Mouse (Mus musculus) neural tube, embryonic 12.5 days (tissue): ENCODE data around the gene Hoxc13. TPM values are rescaled to one million over a fixed set of nuclear protein-coding genes. Genes with fewer than 3 reads are reported as not detected.
A peak's percentile ranks its signal among the peaks of the same experiment; 100 is the strongest.

ENCODE experiments used
- ATAC-seq: fragments of 200-750 bp; cut with Nextera tagmentation; 2 replicates; pipeline ENCODE4 v1.8.0; 2017; ENCODE audit warnings: low read depth, mild to moderate bottlenecking, moderate TSS enrichment, moderate library complexity; ENCODE audit not compliant: low FRiP score
- H3K27ac ChIP-seq: fragments of 300-500 bp; sonication (generic); 2 replicates; pipeline ENCODE4 v1.5.1; 2016
- H3K27me3 ChIP-seq: fragments of 300-500 bp; sonication (generic); replicated peaks from 2 replicates; pipeline ENCODE4 v1.6.1; 2016; ENCODE audit warnings: mild to moderate bottlenecking
- H3K36me3 ChIP-seq: fragments of 300-500 bp; sonication (generic); 2 replicates; pipeline ENCODE4 v1.6.1; 2016; ENCODE audit warnings: mild to moderate bottlenecking
- H3K4me1 ChIP-seq: fragments of 300-500 bp; sonication (generic); 2 replicates; pipeline ENCODE4 v1.6.1; 2016
- H3K4me2 ChIP-seq: fragments of 300-500 bp; sonication (generic); replicated peaks from 2 replicates; pipeline ENCODE4 v1.6.1; 2016; ENCODE audit warnings: mild to moderate bottlenecking
- H3K4me3 ChIP-seq: fragments of 300-500 bp; sonication (generic); 2 replicates; pipeline ENCODE4 v1.5.1; 2016
- H3K9ac ChIP-seq: fragments of 300-500 bp; sonication (generic); 2 replicates; pipeline ENCODE4 v1.6.1; 2016; ENCODE audit warnings: mild to moderate bottlenecking
- H3K9me3 ChIP-seq: fragments of 300-500 bp; sonication (generic); 2 replicates; pipeline ENCODE4 v1.6.1; 2016; ENCODE audit warnings: mild to moderate bottlenecking
- WGBS: fragments of 180-500 bp; shearing (Covaris S2); methylation state at CpG from one replicate; pipeline ENCODE4 v1.1.7; 2016; 5-methylcytosine and 5-hydroxymethylcytosine counted together
- polyA plus RNA-seq: library from polyadenylated mRNA; unstranded; fragments of >200 nt; fragmentation: Nextera tagmentation; extraction: Ambion mirVana; gene quantifications from 2 replicates; pipeline ENCODE4 v1.2.1, GENCODE M21; 2016

Hoxc13 gene
- 6.5 and 17.7 TPM in 2 replicates for polyA plus RNA-seq

DNA sequence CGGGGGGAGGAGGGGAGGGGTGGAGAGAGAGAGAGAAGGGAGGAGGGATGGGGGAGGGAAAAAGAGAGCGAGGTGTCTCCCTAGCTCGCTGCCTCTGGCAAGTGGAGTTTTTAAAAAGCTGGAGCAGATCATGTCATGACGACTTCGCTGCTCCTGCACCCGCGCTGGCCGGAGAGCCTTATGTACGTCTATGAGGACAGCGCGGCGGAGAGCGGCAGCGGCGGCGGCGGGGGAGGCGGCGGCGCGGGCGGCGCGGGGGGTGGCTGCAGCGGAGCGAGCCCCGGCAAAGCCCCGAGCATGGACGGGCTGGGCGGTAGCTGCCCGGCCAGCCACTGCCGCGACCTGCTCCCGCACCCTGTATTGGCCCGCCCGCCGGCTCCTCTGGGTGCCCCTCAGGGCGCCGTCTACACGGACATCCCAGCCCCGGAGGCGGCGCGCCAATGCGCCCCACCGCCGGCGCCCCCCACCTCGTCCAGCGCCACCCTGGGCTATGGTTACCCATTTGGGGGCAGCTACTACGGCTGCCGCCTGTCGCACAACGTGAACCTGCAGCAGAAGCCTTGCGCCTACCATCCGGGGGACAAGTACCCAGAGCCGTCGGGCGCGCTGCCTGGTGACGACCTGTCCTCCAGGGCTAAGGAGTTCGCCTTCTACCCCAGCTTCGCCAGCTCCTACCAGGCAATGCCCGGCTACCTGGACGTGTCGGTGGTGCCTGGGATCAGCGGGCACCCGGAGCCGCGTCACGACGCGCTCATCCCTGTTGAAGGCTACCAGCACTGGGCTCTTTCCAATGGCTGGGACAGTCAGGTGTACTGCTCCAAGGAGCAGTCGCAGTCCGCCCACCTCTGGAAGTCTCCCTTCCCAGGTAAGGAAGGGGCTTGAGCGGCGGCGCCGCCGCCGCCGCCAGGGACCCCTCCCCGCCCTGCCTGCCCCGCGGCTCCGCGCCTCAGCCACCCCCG, at the start of gene Hoxc13:
TSS of gene Hoxc13 (plus strand) at position 51 of the 959 bp plus-strand sequence.
- H3K9me3 ChIP-seq = no peaks in the 10 kb centered on the region
- 1% methylated on average over 78 of the region's 88 CpGs for WGBS
- peak; percentile 57 for ATAC-seq
- peak within 1 kb of the TSS; percentile 36 for H3K4me3 ChIP-seq
- peaks cover 96% of the 10 kb centered on the region for H3K27me3 ChIP-seq
- H3K9ac ChIP-seq = peak within 1 kb of the TSS; percentile 55
- no peak within 1 kb of the TSS for H3K27ac ChIP-seq
- H3K36me3 ChIP-seq = no peaks in the 10 kb centered on the region
- peak within 1 kb of the TSS; percentile 53 for H3K4me2 ChIP-seq
- peaks cover 12% of the 10 kb centered on the region; the same call in 1 of the 2 replicates for H3K4me1 ChIP-seq

DNA sequence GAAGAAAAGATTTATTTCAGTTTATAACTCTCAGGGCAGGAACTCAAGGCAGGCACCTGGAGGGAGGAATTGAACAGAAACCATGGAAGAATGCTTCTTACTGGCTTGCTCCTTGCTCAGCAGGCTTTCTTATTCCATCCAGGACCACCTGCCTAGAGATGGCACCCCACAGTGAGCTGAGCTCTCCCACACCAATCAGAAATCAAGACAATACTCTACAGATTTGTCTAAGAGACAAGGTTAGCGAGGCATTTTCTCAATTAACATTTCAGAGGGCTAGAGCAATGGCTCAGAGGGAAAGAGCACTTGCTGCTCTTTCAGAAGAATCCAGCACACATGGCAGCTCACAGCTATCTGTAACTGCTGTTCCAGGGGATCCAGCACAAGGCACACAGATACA, 35.1 kb upstream of the Hoxc13 start:
- 30% methylated on average over 1 of the region's 1 CpGs for WGBS
- Histone ChIP-seq H3K4me2 (no peak overlapping the region), H3K27me3 (no peaks in the 10 kb centered on the region), H3K4me3 (no peak overlapping the region), H3K4me1 (no peaks in the 10 kb centered on the region), H3K27ac (no peak overlapping the region), H3K9me3 (no peaks in the 10 kb centered on the region), H3K9ac (no peak overlapping the region), H3K36me3 (no peaks in the 10 kb centered on the region)
- no peak for ATAC-seq

DNA sequence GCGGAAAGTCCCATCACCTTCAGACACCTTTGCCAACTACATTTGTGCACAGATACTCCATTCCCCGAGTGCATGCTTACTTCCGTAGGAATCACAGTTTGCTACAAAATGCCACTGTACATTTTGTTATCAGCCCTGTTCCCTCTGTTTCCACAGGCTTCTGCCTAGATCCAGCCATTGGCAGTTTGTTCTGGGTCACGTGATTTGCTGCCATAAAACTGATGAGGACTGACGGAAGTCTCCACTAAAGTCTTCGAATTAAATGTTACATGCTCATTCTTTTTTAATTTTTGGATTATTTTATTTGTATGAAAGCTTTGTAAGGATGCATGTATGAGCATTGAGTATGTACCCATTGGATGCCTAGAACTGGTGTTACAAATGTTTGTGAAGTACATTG, 25.8 kb upstream of the Hoxc13 start:
- 82% methylated on average over 6 of the region's 6 CpGs for WGBS
- ATAC-seq = no peak
- H3K36me3 ChIP-seq = no peaks in the 10 kb centered on the region
- no peak overlapping the region for H3K27ac ChIP-seq
- no peaks in the 10 kb centered on the region for H3K9me3 ChIP-seq
- no peaks in the 10 kb centered on the region for H3K4me1 ChIP-seq
- no peak overlapping the region for H3K4me2 ChIP-seq
- no peaks in the 10 kb centered on the region; the same call in 1 of the 2 replicates for H3K27me3 ChIP-seq
- no peak overlapping the region for H3K9ac ChIP-seq
- H3K4me3 ChIP-seq = no peak overlapping the region

DNA sequence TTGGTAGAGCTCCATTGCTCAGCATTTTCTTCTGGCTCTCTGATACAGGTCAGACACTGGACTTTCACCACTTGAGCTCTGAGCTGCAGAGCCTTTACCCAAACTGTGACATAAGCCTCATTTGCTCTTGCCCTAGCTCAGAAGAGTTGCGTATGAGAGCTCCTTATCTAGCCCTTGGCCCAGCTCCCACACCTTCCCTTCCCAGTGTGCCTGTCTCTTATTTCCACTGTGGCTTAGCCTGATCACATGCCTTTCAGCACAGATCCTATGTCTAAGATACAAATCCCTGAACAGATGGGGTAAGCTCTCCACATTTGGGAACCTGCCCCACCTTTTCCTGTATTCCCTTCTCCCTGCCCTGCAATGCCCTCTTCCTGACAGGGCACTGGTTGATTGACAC, 16.0 kb upstream of the Hoxc13 start:
- H3K36me3 ChIP-seq = no peaks in the 10 kb centered on the region
- no peak overlapping the region for H3K27ac ChIP-seq
- H3K27me3 ChIP-seq = peaks cover 65% of the 10 kb centered on the region
- no peak overlapping the region for H3K4me2 ChIP-seq
- H3K4me3 ChIP-seq = no peak overlapping the region
- no peaks in the 10 kb centered on the region for H3K9me3 ChIP-seq
- no peak overlapping the region for H3K9ac ChIP-seq
- WGBS = 68% methylated on average over 1 of the region's 1 CpGs
- no peaks in the 10 kb centered on the region for H3K4me1 ChIP-seq
- ATAC-seq = no peak

DNA sequence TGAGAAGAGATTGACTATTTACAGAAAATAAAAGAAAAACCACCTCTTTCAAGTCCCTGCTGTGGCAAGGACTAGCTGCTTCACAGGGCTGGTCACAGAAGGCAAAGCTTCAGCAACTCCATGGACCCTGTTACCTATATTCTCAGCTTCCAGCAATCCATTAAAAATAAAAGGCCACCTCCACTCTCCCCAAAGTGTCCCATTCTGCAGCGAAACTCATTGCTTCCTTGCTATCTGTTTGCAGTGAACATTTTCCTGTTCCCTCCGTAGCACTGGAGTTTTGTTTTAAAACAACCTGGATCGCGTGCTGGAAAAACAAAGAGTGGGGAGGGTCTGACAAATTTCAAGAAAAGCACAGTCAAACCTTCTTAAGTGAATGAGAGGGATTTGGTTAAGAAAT, 11.4 kb upstream of the Hoxc13 start:
- Histone ChIP-seq H3K27me3 (peaks cover 92% of the 10 kb centered on the region), H3K4me2 (no peak overlapping the region), H3K27ac (no peak overlapping the region), H3K9ac (no peak overlapping the region), H3K4me3 (no peak overlapping the region), H3K36me3 (no peaks in the 10 kb centered on the region), H3K4me1 (no peaks in the 10 kb centered on the region), H3K9me3 (no peaks in the 10 kb centered on the region)
- WGBS = 0% methylated on average over 4 of the region's 4 CpGs
- no peak for ATAC-seq

DNA sequence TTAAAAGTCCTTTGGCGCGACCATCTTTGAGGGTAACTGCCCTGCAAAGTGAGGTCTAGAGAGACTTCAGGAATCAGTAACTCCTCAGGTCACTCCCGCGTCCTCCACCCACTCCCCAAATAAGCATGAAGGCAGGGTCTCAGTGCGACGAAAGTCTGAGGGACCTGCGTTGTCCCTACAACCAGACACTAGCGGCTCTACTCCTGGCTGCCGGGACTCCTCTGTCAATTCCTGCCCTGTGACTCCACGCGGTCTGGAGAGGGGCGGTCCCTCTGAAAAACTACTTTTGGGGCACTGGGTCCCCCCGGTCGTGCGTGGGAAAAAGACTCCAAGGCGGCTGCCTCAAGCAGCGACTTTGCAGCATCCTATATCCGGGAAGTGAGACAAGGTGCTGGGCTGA, 10.9 kb upstream of the Hoxc13 start:
- Histone ChIP-seq H3K9me3 (no peaks in the 10 kb centered on the region), H3K9ac (no peak overlapping the region), H3K27me3 (peaks cover 92% of the 10 kb centered on the region), H3K4me3 (peak overlapping the region; percentile 1; the same call in 1 of the 2 replicates), H3K36me3 (no peaks in the 10 kb centered on the region), H3K4me2 (0 out of 2 replicates have a peak overlapping the region, but pooled peaks have one; percentile 27), H3K27ac (no peak overlapping the region), H3K4me1 (no peaks in the 10 kb centered on the region)
- WGBS = under 1% methylated on average over 18 of the region's 18 CpGs
- no peak for ATAC-seq

DNA sequence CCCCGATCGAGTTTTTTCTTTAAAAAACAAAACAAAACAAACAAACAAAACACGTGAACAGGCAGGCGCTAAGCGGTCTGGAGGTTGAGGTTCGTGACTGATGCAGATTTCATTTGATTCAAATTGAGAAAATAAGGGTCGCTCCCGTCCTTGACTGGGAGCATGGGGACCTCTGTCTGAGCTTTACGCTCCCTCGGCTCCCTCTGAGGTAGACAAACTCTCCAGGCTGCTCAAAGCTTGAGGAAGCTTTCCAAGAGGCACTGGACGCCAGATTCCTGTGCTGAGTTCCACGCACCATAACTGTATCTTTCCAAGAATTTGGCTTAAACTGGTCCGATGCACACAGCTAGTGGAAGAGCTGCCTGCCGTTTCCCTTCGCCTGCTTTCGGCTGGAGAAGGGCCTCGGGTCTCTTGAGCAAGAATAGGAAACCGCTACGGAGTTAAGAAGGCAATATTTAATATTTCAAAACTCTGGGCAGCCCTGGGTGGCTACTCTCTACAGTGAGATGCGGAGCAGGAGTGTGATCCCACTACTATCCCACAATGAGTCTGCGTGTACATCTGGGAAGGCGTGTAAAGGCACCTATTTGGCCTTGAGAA, 10.3 kb upstream of the Hoxc13 start:
- Histone ChIP-seq H3K9me3 (no peaks in the 10 kb centered on the region), H3K27ac (no peak overlapping the region), H3K27me3 (peaks cover 90% of the 10 kb centered on the region), H3K36me3 (no peaks in the 10 kb centered on the region), H3K9ac (no peak overlapping the region), H3K4me3 (no peak overlapping the region), H3K4me2 (0 out of 2 replicates have a peak overlapping the region, but pooled peaks have one; percentile 27), H3K4me1 (no peaks in the 10 kb centered on the region)
- no peak for ATAC-seq
- WGBS = under 1% methylated on average over 22 of the region's 22 CpGs

DNA sequence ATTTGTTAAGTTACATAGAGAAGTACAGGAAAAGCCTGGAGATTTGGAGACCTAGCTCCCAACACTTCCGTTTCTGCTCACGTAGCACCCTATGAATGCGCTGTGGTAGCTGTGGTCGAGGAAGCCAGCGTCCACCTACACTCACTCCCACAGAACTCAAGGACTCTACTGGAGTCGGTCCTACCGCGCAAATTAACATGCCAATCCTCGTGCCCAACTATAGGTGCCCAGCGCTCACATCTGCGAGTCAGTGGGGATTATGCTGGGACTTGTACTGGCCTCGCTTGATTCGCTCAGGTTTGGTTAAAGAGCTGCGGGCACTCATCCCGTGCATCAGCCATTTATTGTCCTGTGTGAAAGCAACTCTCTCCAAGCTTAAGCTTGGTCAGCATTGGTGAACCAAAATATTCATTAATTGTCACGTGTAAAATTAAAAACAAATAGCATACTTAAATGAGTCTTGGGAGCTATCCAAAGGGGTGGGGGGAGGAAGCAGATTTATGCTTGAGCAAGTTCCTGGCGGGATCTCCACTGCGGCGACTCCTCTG, 7.8 kb upstream of the Hoxc13 start:
- Histone ChIP-seq H3K36me3 (no peaks in the 10 kb centered on the region), H3K9ac (no peak overlapping the region), H3K4me2 (0 out of 2 replicates have a peak overlapping the region, but pooled peaks have one; percentile 17), H3K4me1 (no peaks in the 10 kb centered on the region), H3K9me3 (no peaks in the 10 kb centered on the region), H3K4me3 (no peak overlapping the region), H3K27ac (no peak overlapping the region), H3K27me3 (peaks cover 92% of the 10 kb centered on the region)
- no peak for ATAC-seq
- WGBS = under 1% methylated on average over 19 of the region's 19 CpGs

DNA sequence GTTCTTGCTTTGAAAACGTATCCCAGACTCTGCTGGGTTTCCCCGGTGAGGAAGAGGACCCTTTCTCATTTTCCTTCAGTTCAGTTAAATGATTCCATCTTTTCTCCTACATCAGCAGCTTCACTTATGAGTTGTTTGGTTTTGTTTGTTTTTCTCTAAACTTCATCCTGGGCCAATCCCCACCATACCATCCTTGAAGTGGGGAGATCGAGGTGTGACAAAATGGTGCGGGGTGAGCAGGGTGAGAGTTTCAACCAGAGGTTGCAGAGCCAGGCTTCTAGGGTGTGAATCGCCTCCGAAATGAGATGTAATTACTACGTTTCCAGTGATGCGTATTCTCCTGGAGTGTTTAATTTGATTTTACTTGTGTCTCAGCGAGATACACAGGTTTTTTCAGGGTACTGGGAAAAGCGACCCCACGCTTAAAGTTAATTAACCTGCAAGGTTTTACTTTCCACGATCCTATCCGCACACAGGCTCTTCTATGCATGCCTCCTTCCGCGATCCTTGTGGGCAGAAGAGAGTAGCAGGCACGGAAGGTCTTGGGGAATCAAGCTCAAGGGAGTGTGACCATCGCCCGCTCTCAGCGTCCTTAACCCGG, 2.8 kb upstream of the Hoxc13 start:
- Histone ChIP-seq H3K9ac (no peak overlapping the region), H3K27ac (no peak overlapping the region), H3K36me3 (no peaks in the 10 kb centered on the region), H3K27me3 (peaks cover 92% of the 10 kb centered on the region), H3K4me2 (0 out of 2 replicates have a peak overlapping the region, but pooled peaks have one; percentile 9), H3K4me1 (peaks cover 12% of the 10 kb centered on the region; the same call in 1 of the 2 replicates), H3K9me3 (no peaks in the 10 kb centered on the region), H3K4me3 (no peak overlapping the region)
- no peak for ATAC-seq
- WGBS = 2% methylated on average over 20 of the region's 20 CpGs

DNA sequence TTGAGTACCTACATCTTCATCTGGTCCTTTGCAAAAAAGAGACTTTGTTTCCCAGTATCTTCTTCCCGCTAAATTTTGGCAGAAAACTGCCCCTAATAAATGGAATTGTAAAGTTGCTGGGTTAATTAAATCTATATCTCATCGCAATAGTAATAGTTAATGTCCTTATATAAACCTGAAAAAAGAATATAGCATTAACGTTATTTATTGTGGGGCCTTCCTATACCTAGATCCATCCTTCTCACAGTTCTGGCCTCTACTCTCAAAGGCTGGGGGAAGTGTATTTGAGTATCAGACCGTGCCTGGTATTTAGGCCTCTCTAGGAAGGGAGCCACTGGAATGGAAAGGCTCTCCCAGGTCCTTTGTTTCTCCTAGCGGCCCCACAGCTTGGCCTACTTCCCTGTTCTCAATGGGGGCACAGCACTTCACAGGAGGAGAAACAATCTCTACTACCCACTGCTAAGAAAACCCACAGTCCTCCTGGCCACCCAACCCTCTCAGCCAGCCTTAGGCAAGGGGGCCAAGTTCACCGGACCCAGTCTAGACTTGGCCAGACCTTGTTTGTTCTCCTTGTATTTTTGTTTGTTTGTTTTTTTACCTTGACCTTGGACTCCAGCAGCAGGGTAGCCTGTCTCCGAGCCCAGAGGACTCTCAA, 2.2 kb upstream of the Hoxc13 start:
- no peak for ATAC-seq
- Histone ChIP-seq H3K27ac (no peak overlapping the region), H3K27me3 (peaks cover 92% of the 10 kb centered on the region), H3K36me3 (no peaks in the 10 kb centered on the region), H3K4me3 (no peak overlapping the region), H3K4me1 (peaks cover 12% of the 10 kb centered on the region; the same call in 1 of the 2 replicates), H3K9me3 (no peaks in the 10 kb centered on the region), H3K4me2 (0 out of 2 replicates have a peak overlapping the region, but pooled peaks have one; percentile 53), H3K9ac (no peak overlapping the region)
- WGBS = 3% methylated on average over 7 of the region's 7 CpGs

DNA sequence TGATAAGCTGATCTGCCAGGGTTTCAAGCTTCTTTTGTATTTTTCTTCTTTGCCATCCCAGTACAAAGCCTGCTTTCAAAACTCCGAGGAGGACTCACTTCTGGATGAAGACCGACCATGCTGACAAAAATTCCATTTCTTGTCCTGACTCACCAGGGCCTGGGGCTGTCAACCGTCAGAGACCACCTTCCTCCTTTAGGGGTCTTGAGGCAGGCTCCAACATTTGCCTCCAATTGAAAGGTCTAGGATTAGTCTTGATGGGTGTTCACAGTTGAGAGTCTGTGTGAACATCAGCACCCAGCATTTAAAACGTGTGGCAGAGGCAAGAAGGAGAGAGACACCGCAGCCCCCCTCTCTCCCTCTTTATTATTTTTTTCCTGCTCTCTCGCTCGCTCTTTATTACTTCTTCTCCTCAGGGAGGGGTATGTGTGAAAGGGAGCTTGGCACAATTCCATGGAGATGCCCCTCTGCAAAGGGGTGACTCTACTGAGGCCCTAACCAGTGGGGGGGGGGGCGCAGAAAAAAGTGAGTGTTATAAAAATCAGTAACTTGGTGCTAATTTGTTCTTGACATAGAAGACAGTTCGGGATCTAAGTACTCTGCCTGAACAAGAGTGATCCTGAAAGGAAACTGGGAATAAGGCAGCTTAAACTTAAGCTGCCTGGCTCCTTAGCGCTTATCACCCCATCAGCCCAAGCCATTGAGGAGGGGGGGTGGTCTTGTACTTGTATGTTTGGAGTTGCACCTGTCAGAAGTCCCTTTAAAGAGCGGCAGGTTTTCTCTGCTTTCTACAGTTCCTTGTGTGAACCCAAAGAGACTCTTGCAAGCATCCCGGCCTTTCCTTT, 1.3 kb upstream of the Hoxc13 start:
- peak overlapping the region; percentile 53 for H3K4me2 ChIP-seq
- 2% methylated on average over 12 of the region's 12 CpGs for WGBS
- no peak overlapping the region for H3K4me3 ChIP-seq

More for the DNA sequence above, 1.3 kb upstream of the Hoxc13 start:
- Histone ChIP-seq H3K36me3 (no peaks in the 10 kb centered on the region), H3K27ac (no peak overlapping the region), H3K4me1 (peaks cover 12% of the 10 kb centered on the region; the same call in 1 of the 2 replicates), H3K9ac (peak overlapping the region; percentile 18; the same call in 1 of the 2 replicates), H3K9me3 (no peaks in the 10 kb centered on the region), H3K27me3 (peaks cover 95% of the 10 kb centered on the region)
- ATAC-seq = no peak
